Mouse (Mus musculus) urinary bladder, postnatal 14 days (tissue): Measurements from ENCODE around the gene Car10.

Experiments
- DNase-seq: peaks from one replicate; pipeline ENCODE4 v3.0.0; 2021; ENCODE audit warnings: low spot score

Gene Car10

DNA sequence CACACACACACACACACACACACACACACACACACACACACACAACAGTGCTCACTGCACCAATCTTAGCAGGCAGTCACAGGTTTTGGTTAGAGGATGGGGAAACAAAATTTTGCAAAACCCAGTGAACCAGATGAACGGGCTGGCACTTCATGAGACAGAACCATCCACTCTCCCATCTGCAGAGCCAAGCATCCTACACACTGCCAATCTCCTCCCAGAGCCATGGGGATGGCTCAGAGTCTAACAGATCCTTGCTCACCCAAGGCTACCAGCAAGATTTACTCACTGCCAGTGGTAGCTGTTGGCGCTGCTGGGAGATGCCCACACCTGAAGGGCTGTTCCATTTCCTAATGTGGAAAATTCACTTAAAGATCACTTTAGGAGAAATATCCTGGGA, 479.6 kb downstream of the Car10 start:
- no peak for DNase-seq

- DNase-seq = no peak
These were observed 481.8 kb downstream of the Car10 start for GRCm38 (mm10) chr11:93579626-93580025.

GRCm38 (mm10) chr11:93581326-93581725, 483.5 kb downstream of the Car10 start:
- no peak for DNase-seq

- no peak for DNase-seq
These were observed 490.0 kb downstream of the Car10 start for GRCm38 (mm10) chr11:93587788-93588187.

GRCm38 (mm10) chr11:93590652-93591051, 492.8 kb downstream of the Car10 start:
- DNase-seq = no peak

- no peak for DNase-seq
These were observed 496.2 kb downstream of the Car10 start for GRCm38 (mm10) chr11:93594033-93594432.

DNA sequence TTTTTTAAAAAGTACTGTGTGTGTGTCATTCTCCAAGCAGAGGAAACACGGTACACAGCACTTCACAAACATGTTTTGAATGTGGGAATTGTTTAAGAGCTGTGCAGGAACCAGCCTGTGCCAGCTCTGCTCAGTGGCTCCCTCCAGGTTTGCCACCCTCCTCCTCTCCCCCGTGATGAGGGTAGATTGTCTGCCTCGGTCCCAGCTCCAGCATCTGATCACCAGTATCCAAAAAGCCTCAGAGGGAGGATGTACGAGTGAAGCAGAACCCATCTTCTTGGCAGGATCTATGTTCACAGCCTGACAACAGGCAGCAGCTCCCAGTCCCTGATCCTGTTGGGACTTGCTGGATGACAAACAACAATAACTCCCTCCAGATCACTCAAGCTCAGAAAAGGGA, 500.3 kb downstream of the Car10 start:
- no peak for DNase-seq

- no peak for DNase-seq
These were observed 501.9 kb downstream of the Car10 start for GRCm38 (mm10) chr11:93599755-93600154.

DNA sequence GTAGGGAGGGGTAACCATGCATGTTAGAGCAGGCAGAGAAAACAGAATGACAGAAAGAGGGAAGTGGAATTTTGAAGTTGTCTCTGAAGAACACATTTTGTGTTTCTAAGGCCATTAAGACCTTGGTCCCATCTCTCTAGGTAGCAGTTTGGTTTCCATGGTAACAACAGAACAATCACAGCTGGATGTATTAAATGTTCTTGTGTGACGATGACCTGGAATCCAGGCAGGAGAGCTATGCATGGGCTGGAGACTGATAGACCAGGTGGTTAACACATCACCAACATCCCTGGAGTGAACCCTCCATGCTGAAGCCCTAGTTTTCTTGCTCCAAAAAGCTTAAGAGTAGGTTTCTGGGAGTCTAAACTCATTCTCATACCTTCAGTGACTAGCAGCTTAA, 505.7 kb downstream of the Car10 start:
- DNase-seq = no peak

- DNase-seq = no peak
These were observed 509.3 kb downstream of the Car10 start for GRCm38 (mm10) chr11:93607111-93607510.

DNA sequence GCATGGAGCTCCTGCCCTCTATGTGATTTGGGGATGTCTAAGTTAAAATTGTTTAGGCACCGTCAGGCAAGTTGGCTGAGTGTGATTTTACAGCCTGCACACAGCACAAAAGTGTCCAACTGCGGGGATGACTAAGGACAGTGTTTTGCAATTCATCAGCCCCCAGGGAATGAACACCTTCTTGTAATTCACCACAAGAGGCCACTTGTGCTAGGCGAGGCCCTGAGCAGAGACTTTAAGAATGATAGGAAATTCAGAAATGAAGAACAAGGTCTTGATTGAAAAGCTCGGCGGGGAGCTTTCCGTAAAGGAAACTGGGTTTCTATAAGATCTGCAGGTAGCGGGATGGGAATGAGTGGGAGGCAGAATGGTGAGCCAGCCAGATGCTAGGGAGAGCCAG, 510.9 kb downstream of the Car10 start:
- no peak for DNase-seq

- no peak for DNase-seq
These were observed 514.2 kb downstream of the Car10 start for GRCm38 (mm10) chr11:93612071-93612470.

- DNase-seq = no peak
These were observed 517.0 kb downstream of the Car10 start for GRCm38 (mm10) chr11:93614851-93615250.

GRCm38 (mm10) chr11:93623605-93624004, 525.8 kb downstream of the Car10 start:
- no peak for DNase-seq

- DNase-seq = no peak
These were observed 541.6 kb downstream of the Car10 start for GRCm38 (mm10) chr11:93639410-93639809.

GRCm38 (mm10) chr11:93640954-93641353, 543.1 kb downstream of the Car10 start:
- no peak for DNase-seq

DNA sequence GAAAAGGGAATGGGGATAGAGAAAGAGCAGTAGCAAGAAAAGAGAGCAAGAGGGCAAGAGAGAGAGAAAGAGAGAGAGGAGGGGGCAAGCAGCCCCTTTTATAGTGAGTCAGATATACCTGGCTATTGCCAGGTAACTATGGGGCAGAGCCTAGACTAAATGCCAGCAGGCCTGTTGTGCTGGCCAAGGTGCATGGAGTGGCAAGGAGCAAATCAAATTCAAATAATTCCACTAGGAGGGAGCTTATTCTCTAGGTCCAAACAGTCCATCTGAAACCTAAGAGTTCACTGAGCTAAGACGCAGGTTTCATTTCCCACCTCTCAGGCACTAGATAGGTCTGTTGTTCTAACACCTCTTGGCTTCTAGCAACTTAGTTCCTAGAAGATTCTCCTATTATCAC, 544.5 kb downstream of the Car10 start:
- DNase-seq = no peak

- DNase-seq = no peak
These were observed 545.2 kb downstream of the Car10 start for GRCm38 (mm10) chr11:93643006-93643405.

GRCm38 (mm10) chr11:93643436-93643835, 545.6 kb downstream of the Car10 start:
- DNase-seq = no peak

DNA sequence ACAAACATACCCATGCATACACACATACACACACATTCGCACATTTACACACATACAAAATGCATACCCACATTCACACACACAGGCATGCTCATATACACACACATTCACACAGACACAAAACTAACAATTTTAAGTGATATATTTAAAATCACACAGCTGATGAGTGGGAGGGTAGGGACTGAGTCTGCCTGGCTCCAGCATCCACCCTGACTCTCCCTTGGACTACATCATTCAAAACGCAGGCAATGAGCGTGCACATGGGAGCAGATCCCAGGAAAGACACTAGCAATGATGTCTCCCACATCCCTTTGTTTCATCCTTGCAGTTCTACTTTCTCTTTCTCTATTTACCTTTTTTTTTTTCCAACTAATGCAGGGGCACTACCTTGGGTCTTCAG, 548.4 kb downstream of the Car10 start:
- no peak for DNase-seq
